Mouse (Mus musculus): Measurements from ENCODE around the gene Serbp1.

- no peak for TF ChIP-seq POLR2A (IDR thresholded peaks at IDR 0.05; ENCODE audit: insufficient read length, low read depth)
- TF ChIP-seq POLR2AphosphoS2 (IDR thresholded peaks at IDR 0.05; ENCODE audit: insufficient read length, low read depth), result no peak
- TF ChIP-seq USF1 (IDR thresholded peaks at IDR 0.05; ENCODE audit: low read depth), result no peak
- no peak for TF ChIP-seq E2F4 (IDR thresholded peaks at IDR 0.05; ENCODE audit: insufficient read depth)
- no peak for TF ChIP-seq MYOG (IDR thresholded peaks at IDR 0.05; ENCODE audit: control insufficient read depth in 1 of 3, insufficient read depth in 1 of 3, insufficient read length in 2 of 3, low read depth in 2 of 3)
- TF ChIP-seq REST (IDR thresholded peaks at IDR 0.05; ENCODE audit: insufficient read depth, insufficient read length), result no peak
- TF ChIP-seq SRF (IDR thresholded peaks at IDR 0.05; ENCODE audit: control insufficient read depth, insufficient read length, low read depth), result no peak
- no peak for TF ChIP-seq TCF12 (IDR thresholded peaks at IDR 0.05; ENCODE audit: insufficient read depth, poor library complexity, severe bottlenecking)
- TF ChIP-seq CEBPB (IDR thresholded peaks at IDR 0.05; ENCODE audit: insufficient read depth, poor library complexity, severe bottlenecking), result no peak
- no peak for TF ChIP-seq MYOD1 (IDR thresholded peaks at IDR 0.05; ENCODE audit: control insufficient read depth in 1 of 3, insufficient read length in 2 of 3, low read depth in 2 of 3)
- TF ChIP-seq MAX (IDR thresholded peaks at IDR 0.05; ENCODE audit: low read depth), result no peak
- TF ChIP-seq TCF3 (IDR thresholded peaks at IDR 0.05; ENCODE audit: insufficient read length, low read depth), result no peak
Observed at GRCm38 (mm10) chr6:67282897-67283296, 44.9 kb downstream of the Serbp1 start.
